Mouse (Mus musculus): ENCODE results near the gene Neurl3.

Neurl3 gene

DNA sequence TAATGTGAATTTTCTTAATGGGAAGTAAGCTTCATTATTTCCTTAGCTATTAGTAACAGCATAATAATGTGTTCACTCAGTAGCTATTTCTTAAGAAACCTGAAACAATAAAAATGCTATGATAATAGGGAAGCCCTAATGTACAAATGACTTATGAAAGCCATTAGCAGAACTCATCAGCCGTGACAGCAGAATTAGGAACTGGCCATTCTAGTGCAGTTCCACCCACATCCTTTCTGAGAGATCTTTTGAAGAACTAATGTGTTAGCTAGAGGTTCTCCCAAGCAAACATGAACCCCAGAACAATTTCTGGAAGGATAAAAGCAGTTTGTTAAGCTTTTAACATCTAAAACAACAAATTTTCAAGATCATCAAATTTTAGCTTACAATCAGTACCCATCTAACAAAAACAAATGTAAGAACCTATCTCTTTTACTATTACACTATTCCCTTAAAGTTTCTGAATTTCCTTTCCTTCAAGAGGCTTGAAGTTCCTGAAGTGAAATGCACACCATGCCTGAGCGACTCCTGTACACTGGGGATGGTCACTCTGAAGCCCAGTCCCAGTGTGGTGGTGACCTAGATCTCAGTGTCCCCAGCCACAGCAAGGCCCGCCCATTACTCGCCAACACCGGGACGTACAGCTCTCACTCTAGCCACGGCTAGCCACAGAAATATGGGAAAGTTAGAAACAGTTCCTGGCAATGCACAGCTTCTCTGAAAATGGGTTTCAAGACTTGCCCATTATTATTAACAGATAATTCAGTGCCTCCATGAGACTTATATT lies 43.4 kb downstream of the Neurl3 start:
- Histone ChIP-seq H3K36me3 (ENCODE audit: control insufficient read depth, insufficient read depth, low read length, poor library complexity, severe bottlenecking) (peaks cover 20% of the 10 kb centered on the region), H3K27me3 (ENCODE audit: control insufficient read depth, insufficient read depth, low read length, poor library complexity, severe bottlenecking) (no peaks in the 10 kb centered on the region)
- peak; percentile 66 for DNase-seq (ENCODE audit: low read depth, low spot score)

DNA sequence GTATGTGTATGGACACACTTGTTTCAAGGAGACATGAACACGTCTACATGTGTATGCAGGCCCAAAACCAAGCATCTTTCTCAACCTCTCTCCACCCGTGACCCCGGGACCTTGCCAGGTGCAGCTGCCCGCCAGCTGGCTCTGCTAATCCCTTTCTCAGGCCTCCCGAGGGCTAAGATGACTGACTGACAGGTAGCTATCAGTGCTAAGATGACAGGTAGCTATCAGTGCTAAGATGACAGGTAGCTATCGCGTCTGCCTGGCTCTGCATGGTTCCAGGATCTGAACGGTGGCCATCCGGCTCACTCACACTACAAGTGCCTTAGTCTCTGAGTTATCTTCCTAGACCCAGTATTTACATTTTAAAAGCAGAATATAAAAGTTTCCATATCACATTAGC lies 46.0 kb downstream of the Neurl3 start:
- DNase-seq (ENCODE audit: low read depth, low spot score), result no peak
- Histone ChIP-seq H3K27me3 (ENCODE audit: control insufficient read depth, insufficient read depth, low read length, poor library complexity, severe bottlenecking) (no peaks in the 10 kb centered on the region), H3K36me3 (ENCODE audit: control insufficient read depth, insufficient read depth, low read length, poor library complexity, severe bottlenecking) (peaks cover 23% of the 10 kb centered on the region)

DNA sequence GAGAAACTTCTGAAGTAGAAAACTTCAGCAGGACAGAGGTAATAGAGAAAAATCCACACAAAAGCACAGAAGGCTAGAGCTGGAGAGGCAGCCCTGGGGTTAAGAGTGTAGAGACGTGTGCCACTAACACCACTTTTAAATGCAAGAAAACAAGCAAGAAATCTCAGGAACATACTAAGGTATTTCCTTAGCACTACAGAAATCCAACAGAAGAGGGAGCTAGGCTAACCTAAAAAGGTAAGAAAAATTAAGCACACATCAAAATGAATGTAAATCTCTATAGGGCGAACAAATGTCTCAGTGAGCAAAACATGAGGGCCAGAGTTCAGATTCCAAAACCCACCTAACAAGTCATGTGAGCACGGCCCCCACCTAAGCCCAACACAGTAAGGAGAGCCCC lies 49.8 kb downstream of the Neurl3 start:
- DNase-seq (ENCODE audit: low read depth, low spot score), result peak; percentile 66
- H3K36me3 ChIP-seq (ENCODE audit: control insufficient read depth, insufficient read depth, low read length, poor library complexity, severe bottlenecking), result peaks cover 14% of the 10 kb centered on the region
- no peaks in the 10 kb centered on the region for H3K27me3 ChIP-seq (ENCODE audit: control insufficient read depth, insufficient read depth, low read length, poor library complexity, severe bottlenecking)

All from splenic B cell, adult 2 months (primary cell).